Mouse (Mus musculus) ES-Bruce4 (cell line): ENCODE measurements around the gene Furin.

Experiments
- CTCF ChIP-seq: IDR thresholded peaks from one replicate; pipeline ENCODE4 v1.8.1; 2011; ENCODE audit warnings: low read depth, low read length
- EP300 ChIP-seq: IDR thresholded peaks from 2 replicates; pipeline ENCODE4 v1.6.1; 2011; ENCODE audit warnings: low read depth, low read length; ENCODE audit not compliant: insufficient read depth
- POLR2A ChIP-seq: IDR thresholded peaks from one replicate; pipeline ENCODE4 v1.8.1; 2011; ENCODE audit warnings: low read length; ENCODE audit not compliant: insufficient read depth

DNA sequence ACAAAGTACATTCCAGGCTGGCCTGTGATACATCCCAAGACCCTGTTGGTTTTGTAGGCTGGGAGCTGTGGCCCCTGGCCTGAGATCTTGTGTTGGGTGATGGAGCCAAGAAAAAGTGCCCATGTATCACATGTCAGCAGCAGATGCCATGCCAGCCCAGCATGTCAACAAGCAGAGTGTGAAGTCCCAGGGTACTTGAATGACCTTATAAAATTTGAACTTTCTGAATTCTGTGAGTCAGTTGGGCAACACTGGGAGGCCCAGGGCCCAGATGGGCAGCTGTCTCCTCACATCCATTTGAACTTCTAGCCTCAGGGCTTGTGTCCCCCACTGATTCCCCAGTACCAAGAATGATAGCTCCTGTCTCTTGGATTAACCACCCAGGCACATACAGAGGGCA lies 12.4 kb upstream of the Furin start:
- TF ChIP-seq CTCF (no peak), EP300 (no peak), POLR2A (no peak)
